Mouse (Mus musculus): ENCODE measurements around the gene Ky.

DNA sequence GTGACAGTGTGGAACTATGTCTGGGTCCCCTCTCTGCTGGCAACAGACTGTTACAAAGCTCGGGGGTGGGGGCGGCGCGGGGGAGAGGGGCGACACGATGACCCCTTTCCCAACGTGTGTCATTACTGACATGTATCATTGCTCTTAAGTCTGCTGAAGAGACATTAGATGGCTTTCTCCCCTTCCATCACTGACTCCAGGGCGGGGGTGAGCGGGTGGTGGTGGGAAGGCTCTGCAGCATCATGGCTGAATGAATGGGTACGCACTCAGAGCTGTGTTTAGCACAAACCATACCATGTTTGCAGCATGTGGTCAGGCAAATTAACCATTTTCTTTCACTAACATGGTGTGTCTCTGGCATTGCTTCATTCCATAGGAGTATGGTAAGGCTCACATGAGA is 43.3 kb upstream of the Ky start:
- TF ChIP-seq GATA1 (IDR thresholded peaks at IDR 0.05; ENCODE audit: borderline replicate concordance, low read length), result no peak
- TF ChIP-seq FLI1 (IDR thresholded peaks at IDR 0.05; ENCODE audit: low read length), result no peak

All from megakaryocyte, embryonic 14.5 days (primary cell).